16 mouse cellular contexts compared by ENCODE assay signal in the genomic region with DNA sequence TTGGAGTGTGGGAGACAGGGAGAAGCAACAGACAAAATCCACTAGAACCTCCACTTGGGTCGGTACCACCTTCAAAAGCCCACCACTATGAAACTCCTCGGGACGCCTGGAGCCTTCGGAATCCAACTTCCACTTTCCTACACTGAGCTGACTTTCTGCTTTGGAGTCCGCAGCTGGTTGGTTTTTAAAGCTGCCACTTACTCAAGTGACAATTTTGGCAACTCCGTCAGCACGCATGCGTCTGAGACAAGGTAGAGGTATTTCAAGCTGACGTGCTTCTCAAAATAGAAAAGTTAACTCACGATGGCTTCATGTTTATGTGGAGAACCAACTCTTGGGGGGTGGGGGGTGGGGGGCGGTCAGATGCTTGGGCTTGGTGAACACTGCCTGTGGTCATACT. TPM values are rescaled to one million over a fixed set of nuclear protein-coding genes. Genes with fewer than 3 reads are reported as not detected.
DNase-seq lines count a peak whose midpoint lies in the region; ATAC-seq and TF ChIP-seq lines count a peak whose summit lies in the region.
"Had no signal": no experiment of that assay in that cellular context is flagged by ENCODE, and none has a peak within 500 bp of the region (broad histone marks: within the 10 kb centered on the region; RNA-seq: fewer than 3 reads in every experiment).

A gene (minus strand): TSS at position 159 of the 400 bp plus-strand sequence.

- peak within 1 kb of the TSS; percentile 44; the same call in 1 of the 2 replicates for H3K4me2 ChIP-seq in CH12.LX (ENCODE audit: insufficient read depth, low read depth, poor library complexity, severe bottlenecking)
- H3K4me2 ChIP-seq in heart, embryonic 11.5 days, result peak within 1 kb of the TSS; percentile 54
- H3K4me2 ChIP-seq in intestine, postnatal 0 days (replicated peaks; ENCODE audit: low read depth), result no peak within 1 kb of the TSS

- no peaks in the 10 kb centered on the region for H3K36me3 ChIP-seq in CH12.LX (replicated peaks in 1 of 2; ENCODE audit: control insufficient read depth in 1 of 2, insufficient read depth in 1 of 2, low read length in 1 of 2)
- no peaks in the 10 kb centered on the region for H3K36me3 ChIP-seq in heart, embryonic 11.5 days (ENCODE audit: control insufficient read depth, insufficient read depth, low read length)
- H3K36me3 ChIP-seq in intestine, postnatal 0 days (ENCODE audit: control insufficient read depth, insufficient read depth), result no peaks in the 10 kb centered on the region
- H3K36me3 ChIP-seq in kidney, adult 2 months (ENCODE audit: control insufficient read depth, insufficient read depth, low read length), result no peaks in the 10 kb centered on the region

- peaks cover 0 to 12% of the 10 kb centered on the region in 2 experiments; a peak in 2 of 4 replicates for H3K4me1 ChIP-seq in CH12.LX (ENCODE audit: control insufficient read depth in 1 of 2, insufficient read depth in 2 of 2)
- H3K4me1 ChIP-seq in heart, embryonic 11.5 days (ENCODE audit: control insufficient read depth, insufficient read depth, low read length), result peaks cover 13% of the 10 kb centered on the region
- H3K4me1 ChIP-seq in intestine, postnatal 0 days (replicated peaks; ENCODE audit: control insufficient read depth, insufficient read depth, low read length), result peaks cover 8% of the 10 kb centered on the region; the same call in 1 of the 2 replicates
- H3K4me1 ChIP-seq in kidney, adult 2 months (ENCODE audit: control insufficient read depth, insufficient read depth, low read length), result no peaks in the 10 kb centered on the region
- H3K4me1 ChIP-seq in cerebellum, adult 2 months (ENCODE audit: control insufficient read depth, insufficient read depth, low read length), result no peaks in the 10 kb centered on the region

- TF ChIP-seq EP300 in CH12.LX (IDR thresholded peaks at IDR 0.05; ENCODE audit: low read length), result no peak

- H3K4me3 ChIP-seq in CH12.LX (replicated peaks in 1 of 3; ENCODE audit: low read depth in 2 of 3, low read length in 2 of 3, poor library complexity in 1 of 3), result no peak within 1 kb of the TSS
- H3K4me3 ChIP-seq in heart, embryonic 11.5 days (ENCODE audit: low read depth, low read length), result peak within 1 kb of the TSS; percentile 33
- H3K4me3 ChIP-seq in intestine, postnatal 0 days (ENCODE audit: low read depth, low read length), result no peak within 1 kb of the TSS
- no peak within 1 kb of the TSS for H3K4me3 ChIP-seq in kidney, adult 2 months (ENCODE audit: insufficient read depth, low read depth, low read length)
- no peak within 1 kb of the TSS for H3K4me3 ChIP-seq in cerebellum, adult 2 months (replicated peaks; ENCODE audit: insufficient read depth, low read depth, low read length)

- H3K27me3 ChIP-seq in CH12.LX (replicated peaks), result peaks cover 5% of the 10 kb centered on the region
- no peaks in the 10 kb centered on the region for H3K27me3 ChIP-seq in heart, embryonic 11.5 days (ENCODE audit: control insufficient read depth, insufficient read depth, low read length)
- no peaks in the 10 kb centered on the region for H3K27me3 ChIP-seq in intestine, postnatal 0 days (replicated peaks; ENCODE audit: control insufficient read depth, insufficient read depth, low read length)
- no peaks in the 10 kb centered on the region for H3K27me3 ChIP-seq in kidney, adult 2 months (replicated peaks; ENCODE audit: control insufficient read depth, insufficient read depth, low read length)
- H3K27me3 ChIP-seq in cerebellum, adult 2 months (ENCODE audit: control insufficient read depth, insufficient read depth, low read length), result no peaks in the 10 kb centered on the region

- dilution Hi-C loops in CH12.LX (cut with MboI; ENCODE audit: extremely low pct_ligation_motif_present, extremely low pct_unique_long_range_greater_than_20kb, low sequenced_read_pairs), result no loop called here

- H3K9me3 ChIP-seq in CH12.LX (replicated peaks; ENCODE audit: low read length), result no peaks in the 10 kb centered on the region
- no peaks in the 10 kb centered on the region for H3K9me3 ChIP-seq in heart, embryonic 11.5 days (replicated peaks; ENCODE audit: control insufficient read depth, low read length)
- H3K9me3 ChIP-seq in intestine, postnatal 0 days (ENCODE audit: control insufficient read depth), result no peaks in the 10 kb centered on the region

- TF ChIP-seq CTCF in CH12.LX (conservative IDR thresholded peaks at IDR 0.05 in 1 of 2, IDR thresholded peaks at IDR 0.05 in 1 of 2; ENCODE audit: low read depth in 2 of 2, low read length in 2 of 2), result no peak
- TF ChIP-seq CTCF in intestine, postnatal 0 days (IDR thresholded peaks at IDR 0.05; ENCODE audit: low read depth), result no peak
- no peak for TF ChIP-seq CTCF in kidney, adult 2 months (conservative IDR thresholded peaks at IDR 0.05; ENCODE audit: insufficient read depth, insufficient read length, low read depth, low read length)
- TF ChIP-seq CTCF in cerebellum, adult 2 months (IDR thresholded peaks at IDR 0.05; ENCODE audit: borderline replicate concordance, insufficient read depth, low read depth, low read length), result no peak

- H3K79me2 ChIP-seq in CH12.LX (replicated peaks; ENCODE audit: control insufficient read depth, extremely low read depth, insufficient read depth, poor library complexity, severe bottlenecking), result no peaks in the 10 kb centered on the region

- 59% methylated on average over 11 of the region's 11 CpGs for WGBS in heart, embryonic 11.5 days (ENCODE audit: insufficient replicate concordance)
- 92% methylated on average over 11 of the region's 11 CpGs for WGBS in intestine, postnatal 0 days
- WGBS in kidney, adult 2 months, result 81% methylated on average over 11 of the region's 11 CpGs
- 91% methylated on average over 11 of the region's 11 CpGs for WGBS in cerebellum, adult 2 months

- no peak for TF ChIP-seq RAD21 in CH12.LX (IDR thresholded peaks at IDR 0.05; ENCODE audit: low read depth, low read length)

- H3K27ac ChIP-seq in CH12.LX (ENCODE audit: insufficient read depth, low read depth), result no peak within 1 kb of the TSS
- H3K27ac ChIP-seq in heart, embryonic 11.5 days (ENCODE audit: low read depth, low read length), result peak within 1 kb of the TSS; percentile 54
- H3K27ac ChIP-seq in intestine, postnatal 0 days (ENCODE audit: low read depth, low read length), result peak within 1 kb of the TSS; percentile 54; the same call in 1 of the 2 replicates
- H3K27ac ChIP-seq in kidney, adult 2 months (ENCODE audit: insufficient read depth, low read depth, low read length), result no peak within 1 kb of the TSS
- H3K27ac ChIP-seq in cerebellum, adult 2 months (ENCODE audit: insufficient read depth, low read length), result no peak within 1 kb of the TSS

- no peak for ATAC-seq in heart, embryonic 11.5 days (replicated peaks; ENCODE audit: insufficient number of reproducible peaks, low FRiP score, low TSS enrichment)
- ATAC-seq in intestine, postnatal 0 days, result no peak
- ATAC-seq: midbrain, embryonic 16.5 days had no signal

- no peak for TF ChIP-seq POLR2A in CH12.LX (IDR thresholded peaks at IDR 0.05; ENCODE audit: low read depth, low read length)
- TF ChIP-seq POLR2A in kidney, adult 2 months (IDR thresholded peaks at IDR 0.05; ENCODE audit: low read depth, low read length), result no peak
- no peak for TF ChIP-seq POLR2A in cerebellum, adult 2 months (IDR thresholded peaks at IDR 0.05; ENCODE audit: borderline replicate concordance, insufficient read depth, low read length)

- H3K9ac ChIP-seq in CH12.LX (ENCODE audit: insufficient read depth, low read depth), result no peak within 1 kb of the TSS
- 0 out of 2 replicates have a peak within 1 kb of the TSS, but pooled peaks have one; percentile 18 for H3K9ac ChIP-seq in heart, embryonic 11.5 days (ENCODE audit: low read depth, low read length)
- H3K9ac ChIP-seq in intestine, postnatal 0 days (ENCODE audit: low read depth, low read length), result no peak within 1 kb of the TSS

- in situ Hi-C loops in CH12.LX (cut with MboI; ENCODE audit: low pct_ligation_motif_present, low pct_unique_long_range_greater_than_20kb, low sequenced_read_pairs), result no loop called here

- no peak for DNase-seq in CH12.LX (ENCODE audit: extremely low read depth)
- peak; percentile 48 to 73 for DNase-seq in gastrocnemius, adult 8-10 months (ENCODE audit: low spot score in 2 of 2)
- no peak for DNase-seq in spleen, postnatal 10 days (ENCODE audit: low spot score in 2 of 2)
- DNase-seq in kidney, adult 2 months, result no peak
- no peak for DNase-seq in thymus, adult 18-20 months
- DNase-seq in cerebellum, adult 2 months, result no peak
- DNase-seq: adrenal gland, postnatal 36 days; cerebellum, adult 11 months; embryo, embryonic 11 days; kidney, adult 18-20 months; lung, postnatal 4 days; right cerebral cortex, postnatal 25 days; thymus, postnatal 4 days had no signal

TF ChIP-seq in CH12.LX, 34 proteins besides CTCF, POLR2A, EP300 and RAD21:
- TF ChIP-seq NRF1 (IDR thresholded peaks at IDR 0.05; ENCODE audit: low read depth, low read length) (peak; percentile 78), SMC3 (IDR thresholded peaks at IDR 0.05; ENCODE audit: low read depth, low read length) (no peak), GABPA (IDR thresholded peaks at IDR 0.05; ENCODE audit: insufficient replicate concordance, low read depth, low read length) (no peak), ETS1 (conservative IDR thresholded peaks at IDR 0.05; ENCODE audit: low read depth, low read length) (no peak), NELFE (IDR thresholded peaks at IDR 0.05; ENCODE audit: low read depth, low read length) (no peak), POLR2AphosphoS2 (IDR thresholded peaks at IDR 0.05; ENCODE audit: low read depth, low read length) (no peak), HCFC1 (IDR thresholded peaks at IDR 0.05; ENCODE audit: low read depth, low read length) (no peak), RCOR1 (conservative IDR thresholded peaks at IDR 0.05; ENCODE audit: low read depth, low read length) (no peak), ZC3H11A (IDR thresholded peaks at IDR 0.05; ENCODE audit: low read depth, low read length) (no peak), MEF2A (IDR thresholded peaks at IDR 0.05; ENCODE audit: borderline replicate concordance, low read depth, low read length) (peak; percentile 60; the same call in 1 of the 2 replicates)

RNA-seq across cellular contexts. Expression of the gene that starts here (rescaled TPM):
- total RNA-seq in CH12.LX (2012; rRNA removed) (0.88 and 1.5 TPM in 2 replicates), CH12.LX (2014; rRNA removed) (0.04 TPM in 1 of 2 replicates, not detected in the other)
- polyA plus RNA-seq in CH12.LX (2012; ENCODE audit: insufficient read length, low read depth), result 0.15 and 0.17 TPM in 2 replicates
- 100 to 1,000 TPM; 779 to 919 (median 871) TPM for total RNA-seq in gastrocnemius, adult 8-10 months (2022)
- 9.2 and 12.6 TPM in 2 replicates for polyA plus RNA-seq in heart, embryonic 11.5 days (2014; fragmentation: Nextera tagmentation; extraction: Ambion mirVana)
- polyA plus RNA-seq in intestine, postnatal 0 days (2015; fragmentation: Nextera tagmentation; extraction: Ambion mirVana), result 0.22 TPM in 2 replicates
- polyA plus RNA-seq in kidney, adult 2 months (2012; rRNA removed), result 1.1 and 5.0 TPM in 2 replicates
- polyA plus RNA-seq in cerebellum, adult 2 months (2012; rRNA removed), result 0.59 and 0.74 TPM in 2 replicates

Comparison
In these comparisons a context has a peak if more than half of its experiments do, and no peak if none do; other contexts are left out.
1. RNA of the gene that starts here (total RNA-seq): 779 to 919 TPM in gastrocnemius, adult 8-10 months; 0.04 to 1.5 TPM in CH12.LX; every median in the first group is over 100 times any median in the second.
2. DNase-seq: peak in gastrocnemius, adult 8-10 months (2 of 2); none in CH12.LX (single experiment), spleen, postnatal 10 days (0 of 2), kidney, adult 2 months (single experiment), thymus, adult 18-20 months (0 of 2) and cerebellum, adult 2 months (0 of 2).
3. H3K27ac ChIP-seq: peak in heart, embryonic 11.5 days (single experiment) and intestine, postnatal 0 days (single experiment); none in CH12.LX (single experiment), kidney, adult 2 months (single experiment) and cerebellum, adult 2 months (single experiment).